Mouse (Mus musculus): ENCODE measurements around the gene Lmod3. TPM values are rescaled to one million over a fixed set of nuclear protein-coding genes. Genes with fewer than 3 reads are reported as not detected.
A peak's percentile ranks its signal among the peaks of the same experiment; 100 is the strongest.

The Lmod3 gene
- polyA plus RNA-seq, 1 experiment from 2014 or later: 3.7 TPM

DNA sequence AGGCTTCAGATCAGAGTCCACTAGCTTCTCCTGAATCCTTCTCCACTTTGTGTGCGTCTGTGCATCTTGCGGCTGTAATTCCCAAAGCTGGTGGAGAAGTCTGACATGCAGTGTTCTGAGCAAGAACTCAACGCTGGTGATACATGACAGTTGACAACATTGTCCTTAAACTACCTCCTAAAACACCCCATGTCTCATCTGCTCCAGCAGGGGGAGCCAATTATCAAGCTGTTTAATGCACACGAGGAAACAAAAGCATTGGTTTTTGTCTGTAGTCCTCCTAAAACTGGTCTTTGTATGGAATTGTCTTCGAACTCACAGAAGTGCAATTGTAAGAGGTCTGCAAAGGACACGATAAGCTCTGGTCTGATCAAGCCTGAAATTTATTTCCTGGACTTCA, 1.6 kb downstream of the Lmod3 start:
- no peaks in the 10 kb centered on the region for H3K36me3 ChIP-seq
- H3K4me1 ChIP-seq: 0 out of 2 replicates have a peak, but pooled peaks cover 3% of the 10 kb centered on the region
- no peak for ATAC-seq (ENCODE audit: insufficient number of reproducible peaks, insufficient read depth, low FRiP score, low TSS enrichment)
- H3K27me3 ChIP-seq: no peaks in the 10 kb centered on the region
- H3K9ac ChIP-seq: no peak overlapping the region
- no peak overlapping the region for H3K27ac ChIP-seq
- H3K9me3 ChIP-seq: no peaks in the 10 kb centered on the region
- H3K4me2 ChIP-seq (replicated peaks): no peak overlapping the region
- no peak overlapping the region for H3K4me3 ChIP-seq
- WGBS: 54% methylated on average over 6 of the region's 6 CpGs

DNA sequence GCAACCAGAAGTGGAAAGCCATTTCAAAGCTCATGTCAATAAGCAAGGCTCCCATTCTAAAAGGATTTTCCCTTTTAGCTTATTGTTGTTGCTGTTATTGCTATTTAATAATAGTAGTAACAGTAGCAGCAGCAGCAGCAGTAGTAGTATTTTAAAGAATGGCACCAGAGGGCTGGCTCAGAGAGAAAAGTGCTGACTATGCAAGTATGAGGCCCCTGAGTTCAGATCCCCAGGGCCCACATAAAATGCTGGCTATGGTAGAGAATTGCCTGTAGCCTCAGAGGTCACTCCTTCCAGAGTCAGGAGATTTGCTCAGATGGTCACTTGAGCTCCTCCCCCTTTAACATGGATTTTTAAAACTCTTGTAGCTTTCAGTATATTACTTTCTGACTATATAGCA, 7.4 kb downstream of the Lmod3 start:
- Histone ChIP-seq H3K4me1 (no peaks in the 10 kb centered on the region), H3K9me3 (no peaks in the 10 kb centered on the region), H3K36me3 (no peaks in the 10 kb centered on the region), H3K27me3 (no peaks in the 10 kb centered on the region), H3K27ac (no peak overlapping the region), H3K4me2 (replicated peaks) (no peak overlapping the region), H3K4me3 (no peak overlapping the region), H3K9ac (no peak overlapping the region)
- ATAC-seq (ENCODE audit: insufficient number of reproducible peaks, insufficient read depth, low FRiP score, low TSS enrichment): no peak

DNA sequence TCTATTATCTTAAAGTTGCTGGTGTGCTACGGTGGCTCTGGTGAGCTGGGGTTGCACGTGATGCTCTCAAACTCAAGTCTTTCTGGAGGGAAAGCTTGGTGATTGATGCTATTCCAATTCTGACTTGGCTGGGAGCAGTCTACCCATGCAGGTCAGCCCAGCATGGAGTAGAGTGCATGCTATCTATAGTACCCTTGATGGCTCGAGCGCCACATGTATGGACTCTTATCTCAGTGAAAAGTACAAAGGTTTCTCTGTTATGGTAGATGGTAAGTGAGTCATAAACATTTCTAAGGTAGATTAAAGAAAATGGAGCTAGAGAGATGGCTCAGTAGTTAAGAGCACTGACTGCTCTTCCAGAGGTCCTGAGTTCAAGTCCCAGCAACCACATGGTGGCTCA, 10.0 kb downstream of the Lmod3 start:
- no peaks in the 10 kb centered on the region for H3K9me3 ChIP-seq
- no peak overlapping the region for H3K4me3 ChIP-seq
- H3K27me3 ChIP-seq: no peaks in the 10 kb centered on the region
- no peaks in the 10 kb centered on the region for H3K36me3 ChIP-seq
- H3K27ac ChIP-seq: no peak overlapping the region
- H3K4me2 ChIP-seq (replicated peaks): no peak overlapping the region
- H3K9ac ChIP-seq: no peak overlapping the region
- 87% methylated on average over 4 of the region's 4 CpGs for WGBS
- ATAC-seq (ENCODE audit: insufficient number of reproducible peaks, insufficient read depth, low FRiP score, low TSS enrichment): no peak
- no peaks in the 10 kb centered on the region for H3K4me1 ChIP-seq

DNA sequence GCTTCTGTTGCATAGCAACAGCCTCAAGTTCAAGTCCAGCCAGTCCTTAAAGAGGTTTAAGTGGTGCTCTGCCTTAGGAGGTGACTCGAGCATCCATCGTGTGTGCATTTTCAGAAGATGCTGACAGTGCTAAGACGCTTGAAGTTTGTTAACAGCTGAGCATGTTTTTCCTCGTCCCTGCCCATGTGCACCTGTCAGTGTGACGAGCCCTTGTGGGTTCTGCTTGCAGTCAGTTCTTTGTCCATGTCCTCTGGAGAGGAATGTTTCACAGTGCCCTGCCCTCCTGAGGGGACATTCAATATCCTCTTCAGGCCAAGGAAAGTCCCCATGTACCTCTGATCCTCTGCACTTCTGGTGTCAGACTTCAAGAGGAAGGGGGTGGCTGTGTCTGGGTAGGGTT, 12.5 kb downstream of the Lmod3 start:
- no peaks in the 10 kb centered on the region for H3K27me3 ChIP-seq
- no peaks in the 10 kb centered on the region for H3K9me3 ChIP-seq
- no peak overlapping the region for H3K27ac ChIP-seq
- H3K4me1 ChIP-seq: no peaks in the 10 kb centered on the region
- no peak overlapping the region for H3K9ac ChIP-seq
- WGBS: 74% methylated on average over 5 of the region's 5 CpGs
- no peak for ATAC-seq (ENCODE audit: insufficient number of reproducible peaks, insufficient read depth, low FRiP score, low TSS enrichment)
- no peak overlapping the region for H3K4me2 ChIP-seq (replicated peaks)
- H3K4me3 ChIP-seq: no peak overlapping the region
- no peaks in the 10 kb centered on the region for H3K36me3 ChIP-seq

DNA sequence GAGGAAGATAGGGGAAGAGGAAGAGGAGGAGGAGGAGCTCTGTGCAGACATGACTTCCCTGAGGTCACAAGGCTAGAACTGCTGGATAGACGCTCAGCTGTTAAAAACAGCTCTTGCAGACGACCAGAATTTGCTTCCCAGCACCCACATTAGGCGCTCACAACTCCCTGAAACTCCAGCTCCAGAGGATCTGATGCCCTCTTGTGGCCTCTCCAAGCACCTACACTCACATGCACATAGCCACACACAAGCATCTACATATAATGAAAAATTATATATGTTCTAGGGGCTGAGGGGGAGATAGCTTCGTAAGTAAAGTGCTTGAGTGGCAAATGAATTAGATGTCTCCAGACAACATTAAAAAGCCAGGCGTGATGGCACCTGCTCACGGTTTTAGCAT, 13.2 kb downstream of the Lmod3 start:
- 93% methylated on average over 6 of the region's 6 CpGs for WGBS
- Histone ChIP-seq H3K9ac (no peak overlapping the region), H3K36me3 (no peaks in the 10 kb centered on the region), H3K4me2 (replicated peaks) (no peak overlapping the region), H3K9me3 (no peaks in the 10 kb centered on the region), H3K27me3 (no peaks in the 10 kb centered on the region), H3K27ac (no peak overlapping the region), H3K4me1 (no peaks in the 10 kb centered on the region), H3K4me3 (no peak overlapping the region)
- ATAC-seq (ENCODE audit: insufficient number of reproducible peaks, insufficient read depth, low FRiP score, low TSS enrichment): no peak

DNA sequence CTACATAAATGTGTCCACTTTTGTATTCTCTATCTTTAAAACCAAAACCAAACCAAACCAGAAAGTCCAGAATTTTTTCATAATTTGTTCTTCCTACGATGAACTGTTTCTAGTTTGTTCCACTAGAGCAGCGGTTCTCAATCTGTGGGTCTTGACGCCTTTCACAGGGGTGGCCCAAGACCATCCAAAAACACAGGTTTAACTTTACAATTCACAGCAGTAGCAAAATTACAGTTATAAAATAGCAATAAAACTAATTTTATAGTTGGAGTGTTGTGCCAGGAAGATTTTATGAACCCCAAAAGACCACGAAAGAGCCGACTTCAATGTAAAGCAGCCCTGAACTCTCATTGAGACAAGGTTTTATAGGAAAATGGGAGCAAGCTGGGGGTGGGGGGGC, 16.5 kb downstream of the Lmod3 start:
- H3K9me3 ChIP-seq: no peaks in the 10 kb centered on the region
- no peak for ATAC-seq (ENCODE audit: insufficient number of reproducible peaks, insufficient read depth, low FRiP score, low TSS enrichment)
- H3K4me1 ChIP-seq: no peaks in the 10 kb centered on the region
- H3K4me3 ChIP-seq: no peak overlapping the region
- no peak overlapping the region for H3K9ac ChIP-seq
- H3K4me2 ChIP-seq (replicated peaks): no peak overlapping the region
- 92% methylated on average over 5 of the region's 5 CpGs for WGBS
- no peak overlapping the region for H3K27ac ChIP-seq
- no peaks in the 10 kb centered on the region for H3K27me3 ChIP-seq
- H3K36me3 ChIP-seq: peaks cover 10% of the 10 kb centered on the region; the same call in 1 of the 2 replicates

DNA sequence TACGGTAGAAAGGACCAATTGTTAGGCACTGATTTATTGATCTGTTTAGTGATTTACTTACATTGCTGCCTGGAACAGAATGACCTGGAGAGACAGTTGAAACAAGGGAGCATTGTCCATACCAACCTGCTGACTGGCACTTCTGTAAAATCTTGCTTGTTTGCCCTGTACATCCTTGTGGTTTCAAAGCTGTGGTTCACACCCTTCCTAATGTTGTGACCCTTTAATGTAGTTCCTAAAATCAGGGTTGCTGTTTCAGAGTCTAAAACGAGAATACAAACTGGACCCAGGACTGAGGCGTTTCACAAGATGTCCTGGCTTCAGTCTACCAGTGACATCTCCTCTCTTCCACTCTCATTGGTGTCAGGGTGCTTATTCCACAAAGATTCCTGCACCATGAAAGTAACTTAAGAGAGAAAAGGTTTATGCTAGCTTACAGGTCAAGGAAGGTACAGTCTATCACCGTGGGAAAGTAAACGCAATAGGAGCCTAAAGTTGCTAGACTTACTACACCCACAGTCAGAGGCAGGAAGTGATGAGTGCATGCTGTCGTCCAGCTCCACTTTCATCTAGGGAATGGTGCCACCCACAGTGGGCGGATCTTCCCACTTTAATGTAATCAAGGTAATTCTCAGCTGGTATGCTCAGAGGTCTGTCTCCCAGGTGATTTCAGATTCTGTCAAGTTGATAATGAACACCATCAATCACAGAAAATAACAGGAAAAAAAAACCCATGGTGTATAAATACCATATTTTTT, 17.5 kb downstream of the Lmod3 start:
- Histone ChIP-seq H3K4me2 (replicated peaks) (no peak overlapping the region), H3K36me3 (peaks cover 10% of the 10 kb centered on the region; the same call in 1 of the 2 replicates), H3K27me3 (no peaks in the 10 kb centered on the region), H3K9me3 (no peaks in the 10 kb centered on the region), H3K4me3 (no peak overlapping the region), H3K27ac (no peak overlapping the region), H3K4me1 (no peaks in the 10 kb centered on the region), H3K9ac (no peak overlapping the region)
- no peak for ATAC-seq (ENCODE audit: insufficient number of reproducible peaks, insufficient read depth, low FRiP score, low TSS enrichment)
- WGBS: 83% methylated on average over 7 of the region's 7 CpGs

DNA sequence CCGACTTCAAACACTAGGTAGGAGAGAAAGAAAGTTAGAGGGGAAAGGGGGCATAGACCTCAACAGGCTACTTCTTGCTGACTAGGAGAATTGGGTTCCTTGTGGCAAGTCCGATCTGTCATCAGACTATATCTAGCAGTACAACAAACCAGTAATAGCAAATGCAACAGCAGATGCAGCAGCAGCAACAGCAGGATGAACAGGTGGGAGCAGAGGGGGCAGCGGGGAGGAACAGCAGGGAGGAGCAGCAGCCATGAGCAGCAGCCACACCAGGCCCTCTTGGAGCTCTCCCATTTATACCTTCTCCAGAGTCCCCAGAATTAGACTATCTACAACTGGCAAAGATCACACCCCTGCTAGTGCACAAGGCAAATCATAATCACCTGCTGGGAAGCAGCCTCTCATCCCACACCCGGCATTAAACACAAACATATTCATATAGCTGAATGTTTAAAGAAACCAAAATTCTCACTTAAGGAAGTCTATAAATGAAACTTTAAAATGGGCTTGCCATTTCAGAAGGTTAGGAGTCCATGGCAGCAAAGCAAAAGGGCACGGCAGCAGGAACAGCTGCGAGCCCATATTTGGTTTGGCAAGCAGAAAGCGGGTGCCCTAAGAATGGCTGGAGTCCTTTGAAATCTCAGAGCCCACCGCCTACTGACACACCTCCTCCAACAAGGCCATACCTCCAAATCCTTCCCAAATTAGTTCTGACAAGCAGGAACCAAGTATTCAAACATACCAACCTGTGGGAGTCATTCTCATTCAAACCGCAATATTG, 25.3 kb downstream of the Lmod3 start:
- Histone ChIP-seq H3K27me3 (no peaks in the 10 kb centered on the region), H3K9me3 (no peaks in the 10 kb centered on the region), H3K27ac (no peak overlapping the region), H3K4me1 (peaks cover 6% of the 10 kb centered on the region; the same call in 1 of the 2 replicates), H3K4me3 (no peak overlapping the region), H3K36me3 (0 out of 2 replicates have a peak, but pooled peaks cover 13% of the 10 kb centered on the region), H3K9ac (no peak overlapping the region), H3K4me2 (replicated peaks) (no peak overlapping the region)
- 94% methylated on average over 9 of the region's 9 CpGs for WGBS
- ATAC-seq (ENCODE audit: insufficient number of reproducible peaks, insufficient read depth, low FRiP score, low TSS enrichment): no peak

DNA sequence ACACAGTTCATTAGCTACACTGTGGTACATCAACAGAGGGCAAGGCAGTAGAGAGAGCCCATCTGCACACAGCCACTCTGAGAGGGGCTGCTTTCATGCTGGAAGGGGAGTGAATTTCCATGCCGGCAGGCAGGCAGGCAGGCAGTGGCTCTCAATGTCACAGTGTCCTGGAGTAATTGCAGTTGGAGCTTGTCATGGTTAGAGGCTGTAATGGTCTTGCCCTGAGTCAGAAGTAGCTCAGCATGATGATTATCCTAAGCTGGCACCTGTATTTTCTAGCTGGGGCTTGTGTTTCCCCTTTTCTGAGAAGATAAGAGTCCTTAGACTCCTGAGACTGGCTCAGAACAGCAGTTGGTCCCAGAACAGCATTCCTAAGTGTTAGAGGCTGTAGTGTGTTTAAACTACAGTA, 26.5 kb downstream of the Lmod3 start:
- H3K9ac ChIP-seq: no peak overlapping the region
- H3K36me3 ChIP-seq: 0 out of 2 replicates have a peak, but pooled peaks cover 8% of the 10 kb centered on the region
- H3K4me2 ChIP-seq (replicated peaks): no peak overlapping the region
- WGBS: 52% methylated on average over 1 of the region's 1 CpGs
- H3K4me1 ChIP-seq: peaks cover 18% of the 10 kb centered on the region; the same call in 1 of the 2 replicates
- no peak for ATAC-seq (ENCODE audit: insufficient number of reproducible peaks, insufficient read depth, low FRiP score, low TSS enrichment)
- no peaks in the 10 kb centered on the region for H3K27me3 ChIP-seq
- H3K9me3 ChIP-seq: no peaks in the 10 kb centered on the region
- no peak overlapping the region for H3K4me3 ChIP-seq
- H3K27ac ChIP-seq: no peak overlapping the region

DNA sequence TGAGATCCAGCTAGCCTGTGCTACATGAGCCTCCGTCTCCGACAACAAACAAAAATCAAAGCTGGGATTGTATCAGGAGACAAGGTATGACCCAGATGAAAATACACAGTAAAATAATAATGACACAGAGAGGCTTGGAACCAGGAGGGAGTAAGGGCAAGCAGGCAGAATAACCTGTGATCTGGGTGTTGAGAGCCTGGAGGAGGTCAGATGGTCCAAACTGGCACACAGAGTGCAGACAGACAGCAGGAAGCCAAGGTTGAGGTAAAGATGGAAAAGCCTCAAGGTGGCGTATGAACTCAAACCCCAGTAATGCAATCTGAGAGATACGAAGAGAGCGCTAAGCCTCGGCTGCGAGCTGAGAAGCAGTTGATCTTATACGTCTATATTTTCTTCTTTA, 28.1 kb downstream of the Lmod3 start:
- 0 out of 2 replicates have a peak, but pooled peaks cover 4% of the 10 kb centered on the region for H3K36me3 ChIP-seq
- H3K4me2 ChIP-seq (replicated peaks): no peak overlapping the region
- H3K4me1 ChIP-seq: peaks cover 18% of the 10 kb centered on the region; the same call in 1 of the 2 replicates
- H3K9ac ChIP-seq: no peak overlapping the region
- H3K9me3 ChIP-seq: no peaks in the 10 kb centered on the region
- 94% methylated on average over 8 of the region's 8 CpGs for WGBS
- ATAC-seq (ENCODE audit: insufficient number of reproducible peaks, insufficient read depth, low FRiP score, low TSS enrichment): no peak
- H3K27me3 ChIP-seq: no peaks in the 10 kb centered on the region
- H3K4me3 ChIP-seq: no peak overlapping the region
- no peak overlapping the region for H3K27ac ChIP-seq

DNA sequence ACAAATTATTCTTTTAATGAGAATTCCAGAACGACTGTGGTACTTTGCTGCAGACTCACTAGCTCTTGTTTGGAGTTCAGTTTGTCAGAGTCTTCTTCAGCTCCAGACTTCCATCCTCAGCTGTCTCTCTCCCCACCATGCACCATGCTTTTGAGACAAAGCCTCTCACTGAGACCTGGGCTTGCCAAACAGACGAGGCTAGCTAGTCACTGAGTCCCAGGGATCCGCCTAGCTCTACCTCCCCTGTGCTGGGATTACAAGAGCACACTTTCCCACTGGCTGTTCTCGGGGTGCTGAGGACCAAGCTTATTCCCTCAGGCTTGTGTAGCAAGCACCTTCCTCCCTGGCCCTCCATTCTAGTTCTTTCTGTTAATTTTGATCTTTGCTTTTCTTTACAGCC, 29.0 kb downstream of the Lmod3 start:
- Histone ChIP-seq H3K36me3 (no peaks in the 10 kb centered on the region), H3K4me1 (peaks cover 18% of the 10 kb centered on the region; the same call in 1 of the 2 replicates), H3K4me3 (no peak overlapping the region), H3K9me3 (no peaks in the 10 kb centered on the region), H3K27ac (no peak overlapping the region), H3K4me2 (replicated peaks) (no peak overlapping the region), H3K27me3 (no peaks in the 10 kb centered on the region), H3K9ac (no peak overlapping the region)
- WGBS: 68% methylated on average over 4 of the region's 4 CpGs
- no peak for ATAC-seq (ENCODE audit: insufficient number of reproducible peaks, insufficient read depth, low FRiP score, low TSS enrichment)

DNA sequence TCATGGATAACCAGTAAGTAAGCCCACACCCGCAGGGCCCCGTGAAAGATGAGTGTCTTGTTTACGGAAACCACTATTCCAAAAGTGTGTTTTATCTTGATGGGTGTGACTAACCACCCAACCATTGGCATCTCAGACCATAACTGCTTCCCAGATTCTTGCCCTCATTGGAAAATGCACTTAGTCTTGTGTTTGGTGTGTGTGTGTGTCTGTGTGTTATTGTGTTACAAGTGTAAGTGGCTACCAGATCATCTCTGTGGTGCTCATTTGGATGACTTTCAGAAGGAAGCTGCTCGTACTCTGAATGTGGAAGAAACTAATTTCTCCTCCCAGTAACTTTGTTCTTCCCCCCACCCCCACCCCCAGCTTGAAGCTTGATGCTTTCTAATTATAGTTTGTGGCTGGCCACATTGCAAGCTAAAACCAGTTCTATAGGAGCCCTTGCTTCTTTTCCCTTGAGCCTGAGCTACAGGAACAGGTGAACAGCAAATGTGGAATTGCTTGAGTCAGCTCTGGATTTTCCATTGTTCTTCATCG, 29.6 kb downstream of the Lmod3 start:
- no peaks in the 10 kb centered on the region for H3K36me3 ChIP-seq
- peaks cover 18% of the 10 kb centered on the region; the same call in 1 of the 2 replicates for H3K4me1 ChIP-seq
- no peaks in the 10 kb centered on the region for H3K9me3 ChIP-seq
- 62% methylated on average over 5 of the region's 5 CpGs for WGBS
- no peak for ATAC-seq (ENCODE audit: insufficient number of reproducible peaks, insufficient read depth, low FRiP score, low TSS enrichment)
- H3K27me3 ChIP-seq: no peaks in the 10 kb centered on the region
- H3K27ac ChIP-seq: no peak overlapping the region
- H3K9ac ChIP-seq: no peak overlapping the region
- 0 out of 2 replicates have a peak overlapping the region, but pooled peaks have one; percentile 11 for H3K4me2 ChIP-seq (replicated peaks)
- H3K4me3 ChIP-seq: no peak overlapping the region
